Mouse (Mus musculus): ENCODE results near the gene Arhgap22.
A peak's percentile ranks its signal among the peaks of the same experiment; 100 is the strongest.

DNA sequence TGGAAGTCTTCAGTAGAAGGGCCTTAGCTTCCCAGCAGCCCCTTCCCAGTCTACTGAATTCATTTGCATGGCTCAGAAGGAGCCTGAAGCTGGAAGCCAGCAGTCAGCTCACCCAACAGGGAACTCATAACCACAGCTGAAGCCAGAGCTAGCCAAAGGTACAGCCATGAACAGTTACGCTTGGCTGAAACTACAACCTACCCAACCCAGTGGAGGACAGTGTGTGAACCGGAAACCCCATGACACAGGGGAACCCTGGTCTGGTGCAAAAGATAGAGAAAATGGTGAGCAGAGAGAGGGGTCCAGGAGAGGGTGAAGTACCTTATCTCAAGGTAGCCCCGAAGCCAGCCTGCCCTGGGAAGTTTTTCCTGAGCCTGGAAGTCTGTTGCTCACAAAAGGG lies 17.5 kb downstream of the Arhgap22 start:
- TF ChIP-seq POLR2A (IDR thresholded peaks at IDR 0.05; ENCODE audit: low read depth, low read length) = no peak
- no peak for TF ChIP-seq MAZ (IDR thresholded peaks at IDR 0.05; ENCODE audit: low read depth, low read length)
- TF ChIP-seq CTCF (conservative IDR thresholded peaks at IDR 0.05 in 1 of 2, IDR thresholded peaks at IDR 0.05 in 1 of 2; ENCODE audit: low read depth in 2 of 2, low read length in 2 of 2) = no peak
- no peak; the same call in 1 of the 2 replicates for TF ChIP-seq EP300 (IDR thresholded peaks at IDR 0.05; ENCODE audit: low read length)
- TF ChIP-seq SMC3 (IDR thresholded peaks at IDR 0.05; ENCODE audit: low read depth, low read length) = no peak
- TF ChIP-seq MXI1 (IDR thresholded peaks at IDR 0.05; ENCODE audit: low read depth, low read length) = no peak
- 0 out of 2 replicates have a peak, but pooled peaks have one; percentile 38 for TF ChIP-seq TCF12 (IDR thresholded peaks at IDR 0.05; ENCODE audit: low read depth, low read length)

Measured in CH12.LX (cell line).